Mouse (Mus musculus) heart, postnatal 0 days (tissue): ENCODE results near the gene Trappc10.

Experiments used
- CTCF ChIP-seq: IDR thresholded peaks from 2 replicates; pipeline ENCODE4 v1.5.1; 2016; ENCODE audit warnings: antibody characterized with exemption, control low read depth, low read depth
- EP300 ChIP-seq: IDR thresholded peaks from 2 replicates; pipeline ENCODE4 v1.6.1; 2016; ENCODE audit warnings: antibody characterized with exemption, low read depth

DNA sequence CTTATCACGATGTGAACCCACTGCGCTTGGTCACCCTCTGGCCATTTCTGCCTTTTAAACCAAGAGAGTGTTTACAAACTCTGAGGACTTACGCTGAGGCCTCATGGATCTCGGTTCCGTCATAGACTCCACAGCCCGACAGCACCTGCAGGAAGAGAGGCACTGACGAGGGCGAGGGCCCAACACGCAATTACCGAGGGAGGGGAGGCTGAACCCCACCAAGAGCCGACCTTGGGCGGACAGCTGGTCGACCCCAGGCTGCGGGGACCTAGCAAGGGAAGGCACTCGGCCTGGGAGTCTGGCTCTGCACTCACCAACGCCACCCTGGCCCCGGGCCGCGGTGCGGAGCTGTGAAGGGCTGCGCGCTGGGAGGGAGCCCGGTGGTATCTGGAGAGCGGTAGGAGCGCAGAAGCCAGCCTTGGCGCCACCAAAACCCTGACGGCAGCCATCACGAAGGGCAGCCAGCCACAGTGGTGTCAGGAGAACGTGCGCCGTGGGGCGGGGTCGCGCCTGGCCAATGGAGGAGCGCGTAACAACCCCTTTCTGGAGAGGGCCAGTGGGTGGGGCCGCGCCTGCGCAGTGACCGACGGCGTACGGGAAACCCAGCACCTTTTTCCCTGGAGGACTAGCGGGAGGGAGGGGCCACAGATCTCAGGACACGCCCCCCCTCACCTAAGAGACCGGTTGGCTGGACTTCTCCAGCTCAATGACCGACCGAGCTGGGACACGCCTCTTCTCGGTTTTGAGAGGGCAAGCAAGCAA is 75.0 kb downstream of the Trappc10 start, which contains the start of gene D10Jhu81e:
- TF ChIP-seq CTCF, result no peak
- TF ChIP-seq EP300, result no peak
